Mouse (Mus musculus) lung, embryonic 14.5 days (tissue): ENCODE data around the gene Swap70. TPM values are rescaled to one million over a fixed set of nuclear protein-coding genes. Genes with fewer than 3 reads are reported as not detected.

Experiments
- ATAC-seq: fragments of 200-750 bp; cut with Nextera tagmentation; 2 replicates; pipeline ENCODE4 v1.8.0; 2017; ENCODE audit warnings: mild to moderate bottlenecking, moderate TSS enrichment, moderate library complexity; ENCODE audit not compliant: insufficient read depth
- DNase-seq: peaks from one replicate; pipeline ENCODE4 v3.0.0-alpha.2; 2015
- H3K27ac ChIP-seq: fragments of 300-500 bp; sonication (generic); 2 replicates; pipeline ENCODE4 v1.5.1; 2014; ENCODE audit warnings: low read depth, mild to moderate bottlenecking, moderate library complexity
- H3K27me3 ChIP-seq: fragments of 300-500 bp; sonication (generic); 2 replicates; pipeline ENCODE4 v1.6.1; 2014; ENCODE audit warnings: low read length, control low read depth; ENCODE audit not compliant: insufficient read depth
- H3K36me3 ChIP-seq: fragments of 300-500 bp; sonication (generic); 2 replicates; pipeline ENCODE4 v1.6.1; 2014; ENCODE audit warnings: control low read depth; ENCODE audit not compliant: insufficient read depth
- H3K4me1 ChIP-seq: fragments of 300-500 bp; sonication (generic); 2 replicates; pipeline ENCODE4 v1.6.1; 2014; ENCODE audit warnings: antibody characterized with exemption, control low read depth; ENCODE audit not compliant: insufficient read depth
- H3K4me2 ChIP-seq: fragments of 300-500 bp; sonication (generic); 2 replicates; pipeline ENCODE4 v1.6.1; 2014; ENCODE audit warnings: mild to moderate bottlenecking
- H3K4me3 ChIP-seq: fragments of 300-500 bp; sonication (generic); 2 replicates; pipeline ENCODE4 v1.5.1; 2014; ENCODE audit warnings: low read depth, low read length
- H3K9ac ChIP-seq: fragments of 300-500 bp; sonication (generic); 2 replicates; pipeline ENCODE4 v1.6.1; 2014
- H3K9me3 ChIP-seq: fragments of 300-500 bp; sonication (generic); 2 replicates; pipeline ENCODE4 v1.6.1; 2016; ENCODE audit warnings: low read depth, low read length, control low read depth
- CTCF ChIP-seq: IDR thresholded peaks from 2 replicates; pipeline ENCODE4 v1.5.1; 2016; ENCODE audit warnings: antibody characterized with exemption, low read depth
- WGBS: fragments of 180-500 bp; shearing (Covaris S2); extraction: QIAGEN DNeasy Blood & Tissue Kit; methylation state at CpG from one replicate; pipeline ENCODE4 v1.1.7; 2014; 5-methylcytosine and 5-hydroxymethylcytosine counted together
- polyA plus RNA-seq: library from polyadenylated mRNA; unstranded; fragments of >200 nt; fragmentation: Nextera tagmentation; extraction: Ambion mirVana; gene quantifications from 2 replicates; pipeline ENCODE4 v1.2.1, GENCODE M21; 2014

Swap70 gene
- polyA plus RNA-seq, 1 experiment from 2014 or later = 35.4 TPM

- Histone ChIP-seq H3K27ac (no peak overlapping the region), H3K4me2 (no peak overlapping the region), H3K4me1 (0 out of 2 replicates have a peak, but pooled peaks cover 14% of the 10 kb centered on the region), H3K4me3 (no peak overlapping the region), H3K9ac (no peak overlapping the region), H3K27me3 (no peaks in the 10 kb centered on the region), H3K9me3 (no peaks in the 10 kb centered on the region), H3K36me3 (peaks cover 5% of the 10 kb centered on the region; the same call in 1 of the 2 replicates)
- no peak for DNase-seq
- ATAC-seq = no peak
- WGBS = 46% methylated on average over 4 of the region's 4 CpGs
- TF ChIP-seq CTCF = no peak
These were observed 40.3 kb downstream of the Swap70 start for GRCm38 (mm10) chr7:110261807-110262206.

- no peak for DNase-seq
- H3K9me3 ChIP-seq = no peaks in the 10 kb centered on the region
- ATAC-seq = no peak
- WGBS = 47% methylated on average over 1 of the region's 1 CpGs
- no peak for TF ChIP-seq CTCF
- H3K27ac ChIP-seq = no peak overlapping the region
- H3K4me2 ChIP-seq = no peak overlapping the region
- H3K4me3 ChIP-seq = no peak overlapping the region
- 0 out of 2 replicates have a peak, but pooled peaks cover 14% of the 10 kb centered on the region for H3K4me1 ChIP-seq
- H3K9ac ChIP-seq = no peak overlapping the region
- no peaks in the 10 kb centered on the region for H3K27me3 ChIP-seq
- H3K36me3 ChIP-seq = peaks cover 5% of the 10 kb centered on the region; the same call in 1 of the 2 replicates
These were observed 41.1 kb downstream of the Swap70 start for GRCm38 (mm10) chr7:110262661-110263060.

GRCm38 (mm10) chr7:110263474-110263873 is 42.0 kb downstream of the Swap70 start:
- H3K27me3 ChIP-seq = no peaks in the 10 kb centered on the region
- H3K9me3 ChIP-seq = no peaks in the 10 kb centered on the region
- ATAC-seq = peak; percentile 44; the same call in 1 of the 2 replicates
- H3K9ac ChIP-seq = no peak overlapping the region
- no peak overlapping the region for H3K4me2 ChIP-seq
- no peak overlapping the region for H3K4me3 ChIP-seq
- no peaks in the 10 kb centered on the region for H3K36me3 ChIP-seq
- peak; percentile 61 for DNase-seq
- WGBS = 24% methylated on average over 1 of the region's 1 CpGs
- 0 out of 2 replicates have a peak, but pooled peaks cover 14% of the 10 kb centered on the region for H3K4me1 ChIP-seq
- TF ChIP-seq CTCF = no peak
- no peak overlapping the region for H3K27ac ChIP-seq

GRCm38 (mm10) chr7:110265796-110266195 is 44.3 kb downstream of the Swap70 start:
- no peak for ATAC-seq
- no peak overlapping the region for H3K9ac ChIP-seq

DNA sequence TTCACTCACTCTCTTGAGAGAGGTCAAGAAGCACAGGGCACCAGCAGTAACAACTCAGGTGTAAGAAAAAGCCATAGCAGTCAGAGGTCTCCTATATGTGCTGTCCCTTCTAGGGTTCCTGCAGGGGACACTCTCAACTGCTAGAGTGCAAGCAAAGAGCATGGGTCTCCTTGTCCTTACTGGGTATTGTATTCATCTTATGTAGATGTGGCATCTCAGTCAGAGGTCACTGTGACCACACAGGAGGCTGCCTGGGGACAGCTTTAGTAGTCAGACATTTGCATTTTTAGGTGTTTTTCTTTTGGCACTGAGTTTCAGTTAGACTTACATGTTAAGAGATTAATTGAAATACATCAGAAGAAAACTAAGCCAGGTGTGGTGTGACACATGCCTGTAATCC is 45.5 kb downstream of the Swap70 start:
- TF ChIP-seq CTCF = no peak
- H3K36me3 ChIP-seq = peaks cover 13% of the 10 kb centered on the region
- ATAC-seq = no peak
- H3K9ac ChIP-seq = no peak overlapping the region
- no peak overlapping the region for H3K4me3 ChIP-seq
- H3K4me1 ChIP-seq = 0 out of 2 replicates have a peak, but pooled peaks cover 8% of the 10 kb centered on the region
- no peak overlapping the region for H3K4me2 ChIP-seq
- H3K9me3 ChIP-seq = no peaks in the 10 kb centered on the region
- DNase-seq = no peak
- no peak overlapping the region for H3K27ac ChIP-seq
- no peaks in the 10 kb centered on the region for H3K27me3 ChIP-seq

More at GRCm38 (mm10) chr7:110265796-110266195, 44.3 kb downstream of the Swap70 start:
- Histone ChIP-seq H3K36me3 (peaks cover 13% of the 10 kb centered on the region), H3K27ac (no peak overlapping the region), H3K27me3 (no peaks in the 10 kb centered on the region), H3K4me1 (0 out of 2 replicates have a peak, but pooled peaks cover 9% of the 10 kb centered on the region), H3K4me2 (no peak overlapping the region), H3K4me3 (no peak overlapping the region), H3K9me3 (no peaks in the 10 kb centered on the region)
- peak; percentile 96 for TF ChIP-seq CTCF
- WGBS = 28% methylated on average over 7 of the region's 7 CpGs
- DNase-seq = peak; percentile 93

DNA sequence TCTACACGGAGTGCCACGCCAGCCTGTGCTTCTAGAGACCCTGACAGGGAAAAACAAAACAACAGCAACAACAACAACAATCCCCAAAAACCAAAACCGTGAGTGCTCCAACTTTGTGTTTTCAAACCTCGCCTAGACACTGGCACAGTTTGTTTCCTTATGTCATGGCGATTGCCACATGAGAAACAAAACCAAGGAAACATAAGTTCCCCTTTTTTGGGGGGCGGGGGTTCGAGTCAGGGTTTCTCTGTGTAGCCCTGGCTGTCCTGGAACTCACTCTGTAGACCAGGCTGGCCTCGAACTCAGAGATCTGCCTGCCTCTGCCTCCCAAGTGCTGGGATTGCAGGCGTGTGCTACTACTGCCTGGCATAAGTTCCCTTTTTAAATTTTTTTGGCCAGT is 46.5 kb downstream of the Swap70 start:
- ATAC-seq (no peak), DNase-seq (no peak)
- no peak overlapping the region for H3K4me2 ChIP-seq
- H3K27ac ChIP-seq = no peak overlapping the region
- H3K9ac ChIP-seq = no peak overlapping the region
- no peak overlapping the region for H3K4me3 ChIP-seq
- 87% methylated on average over 9 of the region's 9 CpGs for WGBS
- H3K36me3 ChIP-seq = peaks cover 17% of the 10 kb centered on the region
- H3K9me3 ChIP-seq = no peaks in the 10 kb centered on the region
- no peaks in the 10 kb centered on the region for H3K27me3 ChIP-seq
- no peak for TF ChIP-seq CTCF
- H3K4me1 ChIP-seq = 0 out of 2 replicates have a peak, but pooled peaks cover 3% of the 10 kb centered on the region

DNA sequence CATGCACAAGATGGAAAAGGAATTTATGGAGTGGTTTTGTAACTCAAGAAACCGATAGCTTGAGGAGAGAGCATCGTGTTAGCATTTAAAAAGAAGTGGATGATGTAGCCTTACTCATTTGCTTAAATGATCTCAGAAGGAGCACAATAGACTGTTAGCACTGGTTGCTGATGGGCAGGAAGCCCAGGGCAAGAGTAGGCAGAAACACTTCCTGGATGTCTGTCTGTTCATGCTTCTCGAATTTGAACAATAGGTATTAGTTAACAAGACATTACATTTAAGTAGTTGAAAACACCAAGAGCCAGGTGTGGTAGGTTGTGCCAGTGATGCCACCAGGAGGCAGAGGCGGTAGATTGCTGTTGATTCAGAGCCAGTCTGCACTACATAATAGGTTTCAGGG is 47.0 kb downstream of the Swap70 start:
- WGBS = 84% methylated on average over 4 of the region's 4 CpGs
- H3K4me1 ChIP-seq = no peaks in the 10 kb centered on the region

More for the DNA sequence above, 47.0 kb downstream of the Swap70 start:
- ATAC-seq = no peak
- peaks cover 21% of the 10 kb centered on the region for H3K36me3 ChIP-seq
- no peaks in the 10 kb centered on the region for H3K27me3 ChIP-seq
- no peak overlapping the region for H3K4me3 ChIP-seq
- H3K27ac ChIP-seq = no peak overlapping the region
- no peak overlapping the region for H3K9ac ChIP-seq
- H3K4me2 ChIP-seq = no peak overlapping the region
- TF ChIP-seq CTCF = no peak
- DNase-seq = no peak
- no peaks in the 10 kb centered on the region for H3K9me3 ChIP-seq
